Mouse (Mus musculus): ENCODE results near the gene Tnrc18.

DNA sequence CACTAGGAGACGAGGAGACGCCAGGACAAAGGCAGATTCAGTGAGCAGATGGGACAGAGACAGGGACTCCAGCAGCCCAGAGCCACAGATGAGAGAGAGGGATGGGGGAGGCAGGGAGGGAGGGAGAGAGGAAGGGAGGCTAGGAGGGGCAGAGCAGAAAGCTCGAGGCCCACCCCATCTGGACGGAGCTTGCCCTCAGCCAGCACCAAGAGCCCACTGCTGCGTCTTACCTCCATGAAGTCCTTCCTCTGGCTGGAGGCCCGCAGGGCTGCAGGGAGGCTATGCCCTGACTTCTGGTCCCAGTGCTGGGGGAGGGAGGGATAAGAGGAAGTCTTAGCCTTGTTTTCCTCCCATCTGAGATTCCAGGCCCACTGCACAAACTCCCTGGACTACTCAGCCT, 90.7 kb downstream of the Tnrc18 start:
- TF ChIP-seq CTCF (IDR thresholded peaks at IDR 0.05; ENCODE audit: control insufficient read depth, insufficient read depth, insufficient replicate concordance, low read depth, low read length): no peak
- no peak for TF ChIP-seq POLR2A (IDR thresholded peaks at IDR 0.05; ENCODE audit: control insufficient read depth, low read depth, low read length)

Data from testis, adult 2 months (tissue).